Mouse (Mus musculus): Measurements from ENCODE around the gene Tnmd. TPM values are rescaled to one million over a fixed set of nuclear protein-coding genes. Genes with fewer than 3 reads are reported as not detected.

Tnmd gene
- polyA plus RNA-seq (2015; fragmentation: Nextera tagmentation; extraction: Ambion mirVana) = 1.4 and 2.8 TPM in 2 replicates

DNA sequence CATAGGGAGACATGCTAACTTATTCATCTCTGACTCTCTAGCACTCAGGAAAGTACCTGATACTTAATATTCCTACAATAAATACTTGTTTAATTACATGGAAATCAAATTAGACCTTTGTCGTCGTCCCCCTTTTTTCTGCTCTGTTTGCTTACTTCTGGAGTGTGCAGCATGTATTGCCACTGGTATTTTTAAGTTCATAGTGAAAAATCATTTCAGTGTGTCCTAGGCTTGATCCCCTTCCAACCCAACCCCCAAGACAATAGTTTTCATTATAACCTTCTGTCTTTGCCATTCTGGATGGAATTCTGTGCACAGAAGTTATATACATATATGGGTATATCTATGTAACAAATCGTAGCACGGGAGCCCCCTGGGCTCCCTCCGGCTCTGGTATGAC, at the start of gene Tnmd:
Gene Tnmd, plus strand, starts transcription at position 301 of the 400 bp plus-strand sequence.
- no peaks in the 10 kb centered on the region for H3K27me3 ChIP-seq (ENCODE audit: control insufficient read depth, insufficient read depth, low read depth, low read length)
- no peaks in the 10 kb centered on the region for H3K9me3 ChIP-seq (ENCODE audit: control insufficient read depth, low read length)
- no peak within 1 kb of the TSS for H3K4me2 ChIP-seq (ENCODE audit: low read depth, low read length)
- no peak within 1 kb of the TSS for H3K9ac ChIP-seq (ENCODE audit: low read length)
- 79% methylated on average over 5 of the region's 5 CpGs for WGBS
- no peak for ATAC-seq (ENCODE audit: low read depth)
- no peak within 1 kb of the TSS for H3K4me3 ChIP-seq (ENCODE audit: low read length)
- H3K36me3 ChIP-seq (ENCODE audit: control insufficient read depth, insufficient read depth, low read length) = no peaks in the 10 kb centered on the region
- no peaks in the 10 kb centered on the region for H3K4me1 ChIP-seq (replicated peaks; ENCODE audit: control insufficient read depth, insufficient read depth, low read length)
- H3K27ac ChIP-seq (ENCODE audit: low read length) = no peak within 1 kb of the TSS

DNA sequence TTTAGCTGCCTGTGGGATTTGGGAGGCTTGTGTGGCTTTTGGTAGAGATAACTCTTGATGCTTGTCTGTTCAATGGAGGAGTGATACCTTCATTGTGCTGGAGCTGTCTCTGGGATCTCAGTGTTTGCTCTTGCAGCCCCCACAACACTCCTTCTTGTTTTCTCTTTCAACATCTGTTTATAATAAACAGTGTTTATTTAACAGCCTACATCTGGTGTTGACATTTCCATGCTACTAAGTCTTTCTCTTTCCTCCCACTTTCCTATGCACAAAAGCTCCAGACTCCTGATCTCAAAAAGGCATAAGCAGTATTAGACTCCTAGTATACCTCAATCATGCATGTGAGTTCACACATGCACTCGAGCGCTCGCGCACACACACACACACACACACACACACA, 2.9 kb downstream of the Tnmd start:
- 98% methylated on average over 4 of the region's 4 CpGs for WGBS
- peak; percentile 38; the same call in 1 of the 2 replicates for ATAC-seq (ENCODE audit: low read depth)
- Histone ChIP-seq H3K9ac (ENCODE audit: low read length) (no peak overlapping the region), H3K27me3 (ENCODE audit: control insufficient read depth, insufficient read depth, low read depth, low read length) (no peaks in the 10 kb centered on the region), H3K4me3 (ENCODE audit: low read length) (no peak overlapping the region), H3K4me1 (replicated peaks; ENCODE audit: control insufficient read depth, insufficient read depth, low read length) (no peaks in the 10 kb centered on the region), H3K9me3 (ENCODE audit: control insufficient read depth, low read length) (no peaks in the 10 kb centered on the region), H3K27ac (ENCODE audit: low read length) (peak overlapping the region; percentile 69), H3K4me2 (ENCODE audit: low read depth, low read length) (no peak overlapping the region), H3K36me3 (ENCODE audit: control insufficient read depth, insufficient read depth, low read length) (no peaks in the 10 kb centered on the region)

DNA sequence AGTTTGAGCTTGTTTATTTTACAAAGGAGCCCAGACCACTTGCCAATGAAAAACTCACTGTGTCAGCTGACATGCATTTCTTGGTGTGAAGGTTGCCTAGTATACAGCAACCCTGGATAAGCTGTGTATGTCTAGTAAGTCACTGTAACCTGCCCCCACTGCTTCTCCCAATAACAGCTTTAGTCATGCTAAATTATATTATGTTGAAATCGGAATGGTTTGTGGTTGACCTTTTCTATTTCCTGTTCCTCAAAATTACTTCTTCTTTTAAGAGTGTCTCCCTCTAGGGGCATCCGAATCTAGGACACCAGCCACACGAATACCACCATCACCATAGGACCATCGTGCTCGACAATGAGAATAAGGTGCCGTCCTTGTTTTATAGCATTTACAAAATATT, 19.0 kb downstream of the Tnmd start:
- H3K27ac ChIP-seq (ENCODE audit: low read length) = no peak overlapping the region
- no peak overlapping the region for H3K9ac ChIP-seq (ENCODE audit: low read length)
- no peaks in the 10 kb centered on the region for H3K36me3 ChIP-seq (ENCODE audit: control insufficient read depth, insufficient read depth, low read length)
- no peaks in the 10 kb centered on the region for H3K9me3 ChIP-seq (ENCODE audit: control insufficient read depth, low read length)
- no peaks in the 10 kb centered on the region for H3K27me3 ChIP-seq (ENCODE audit: control insufficient read depth, insufficient read depth, low read depth, low read length)
- H3K4me1 ChIP-seq (replicated peaks; ENCODE audit: control insufficient read depth, insufficient read depth, low read length) = no peaks in the 10 kb centered on the region
- 87% methylated on average over 6 of the region's 6 CpGs for WGBS
- H3K4me3 ChIP-seq (ENCODE audit: low read length) = no peak overlapping the region
- no peak for ATAC-seq (ENCODE audit: low read depth)
- H3K4me2 ChIP-seq (ENCODE audit: low read depth, low read length) = no peak overlapping the region

- no peaks in the 10 kb centered on the region for H3K36me3 ChIP-seq (ENCODE audit: control insufficient read depth, insufficient read depth, low read length)
- no peak overlapping the region for H3K27ac ChIP-seq (ENCODE audit: low read length)
- H3K27me3 ChIP-seq (ENCODE audit: control insufficient read depth, insufficient read depth, low read depth, low read length) = no peaks in the 10 kb centered on the region
- no peak for ATAC-seq (ENCODE audit: low read depth)
- H3K9me3 ChIP-seq (ENCODE audit: control insufficient read depth, low read length) = no peaks in the 10 kb centered on the region
- no peak overlapping the region for H3K9ac ChIP-seq (ENCODE audit: low read length)
- H3K4me1 ChIP-seq (replicated peaks; ENCODE audit: control insufficient read depth, insufficient read depth, low read length) = no peaks in the 10 kb centered on the region
- H3K4me2 ChIP-seq (ENCODE audit: low read depth, low read length) = no peak overlapping the region
- no peak overlapping the region for H3K4me3 ChIP-seq (ENCODE audit: low read length)
- WGBS = 92% methylated on average over 3 of the region's 3 CpGs
These were observed 36.5 kb downstream of the Tnmd start for GRCm38 (mm10) chrX:133887308-133887707.

DNA sequence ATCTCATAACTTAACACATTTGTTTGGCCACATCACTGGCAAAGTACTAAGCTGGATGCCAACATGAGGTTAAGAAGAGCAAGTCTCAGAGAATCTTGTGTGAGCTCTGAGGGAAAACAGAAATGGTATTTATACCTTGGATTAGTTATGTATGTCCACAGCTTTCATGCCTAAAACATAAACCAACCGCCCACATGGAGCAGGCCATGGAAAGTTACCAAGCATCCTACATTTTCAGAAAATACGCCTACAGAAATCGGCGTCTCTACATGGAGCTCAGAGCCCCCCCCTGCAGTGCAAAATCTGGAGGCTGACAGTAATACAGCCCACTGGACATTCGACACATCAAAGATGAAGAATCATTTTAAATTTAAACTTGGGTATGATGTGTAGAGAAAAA, 37.3 kb downstream of the Tnmd start:
- H3K9ac ChIP-seq (ENCODE audit: low read length) = no peak overlapping the region
- no peaks in the 10 kb centered on the region for H3K36me3 ChIP-seq (ENCODE audit: control insufficient read depth, insufficient read depth, low read length)
- 82% methylated on average over 5 of the region's 5 CpGs for WGBS
- H3K4me1 ChIP-seq (replicated peaks; ENCODE audit: control insufficient read depth, insufficient read depth, low read length) = no peaks in the 10 kb centered on the region
- H3K27ac ChIP-seq (ENCODE audit: low read length) = no peak overlapping the region
- H3K27me3 ChIP-seq (ENCODE audit: control insufficient read depth, insufficient read depth, low read depth, low read length) = no peaks in the 10 kb centered on the region
- ATAC-seq (ENCODE audit: low read depth) = no peak
- H3K4me2 ChIP-seq (ENCODE audit: low read depth, low read length) = no peak overlapping the region
- H3K4me3 ChIP-seq (ENCODE audit: low read length) = no peak overlapping the region
- no peaks in the 10 kb centered on the region for H3K9me3 ChIP-seq (ENCODE audit: control insufficient read depth, low read length)

GRCm38 (mm10) chrX:133898014-133898542, 47.3 kb downstream of the Tnmd start, which contains the start of gene Tspan6:
Gene Tspan6, minus strand, starts transcription at chrX:133898429.
- 19% methylated on average over 33 of the region's 33 CpGs for WGBS
- ATAC-seq (ENCODE audit: low read depth) = peak; percentile 91
- H3K27ac ChIP-seq (ENCODE audit: low read length) = no peak within 1 kb of the TSS
- no peaks in the 10 kb centered on the region for H3K4me1 ChIP-seq (replicated peaks; ENCODE audit: control insufficient read depth, insufficient read depth, low read length)
- peak within 1 kb of the TSS; percentile 66 for H3K4me3 ChIP-seq (ENCODE audit: low read length)
- H3K27me3 ChIP-seq (ENCODE audit: control insufficient read depth, insufficient read depth, low read depth, low read length) = no peaks in the 10 kb centered on the region
- peak within 1 kb of the TSS; percentile 50 for H3K4me2 ChIP-seq (ENCODE audit: low read depth, low read length)
- H3K9me3 ChIP-seq (ENCODE audit: control insufficient read depth, low read length) = no peaks in the 10 kb centered on the region
- H3K9ac ChIP-seq (ENCODE audit: low read length) = peak within 1 kb of the TSS; percentile 80
- 0 out of 2 replicates have a peak, but pooled peaks cover 2% of the 10 kb centered on the region for H3K36me3 ChIP-seq (ENCODE audit: control insufficient read depth, insufficient read depth, low read length)

GRCm38 (mm10) chrX:133908261-133908660, 57.5 kb downstream of the Tnmd start, which contains the start of gene Srpx2:
Gene Srpx2, plus strand, starts transcription at chrX:133908426.
- Histone ChIP-seq H3K36me3 (ENCODE audit: control insufficient read depth, insufficient read depth, low read length) (no peaks in the 10 kb centered on the region), H3K9ac (ENCODE audit: low read length) (peak within 1 kb of the TSS; percentile 39), H3K4me2 (ENCODE audit: low read depth, low read length) (peak within 1 kb of the TSS; percentile 39), H3K9me3 (ENCODE audit: control insufficient read depth, low read length) (no peaks in the 10 kb centered on the region), H3K27ac (ENCODE audit: low read length) (0 out of 2 replicates have a peak within 1 kb of the TSS, but pooled peaks have one; percentile 12), H3K4me1 (replicated peaks; ENCODE audit: control insufficient read depth, insufficient read depth, low read length) (no peaks in the 10 kb centered on the region), H3K4me3 (ENCODE audit: low read length) (peak within 1 kb of the TSS; percentile 37), H3K27me3 (ENCODE audit: control insufficient read depth, insufficient read depth, low read depth, low read length) (no peaks in the 10 kb centered on the region)
- 28% methylated on average over 3 of the region's 3 CpGs for WGBS
- ATAC-seq (ENCODE audit: low read depth) = peak; percentile 45; the same call in 1 of the 2 replicates

GRCm38 (mm10) chrX:133911397-133912103, 60.8 kb downstream of the Tnmd start:
- H3K27me3 ChIP-seq (ENCODE audit: control insufficient read depth, insufficient read depth, low read depth, low read length) = no peaks in the 10 kb centered on the region
- H3K9ac ChIP-seq (ENCODE audit: low read length) = no peak overlapping the region
- H3K9me3 ChIP-seq (ENCODE audit: control insufficient read depth, low read length) = no peaks in the 10 kb centered on the region
- no peaks in the 10 kb centered on the region for H3K36me3 ChIP-seq (ENCODE audit: control insufficient read depth, insufficient read depth, low read length)
- no peaks in the 10 kb centered on the region for H3K4me1 ChIP-seq (replicated peaks; ENCODE audit: control insufficient read depth, insufficient read depth, low read length)
- WGBS = 38% methylated on average over 10 of the region's 10 CpGs
- peak; percentile 86 for ATAC-seq (ENCODE audit: low read depth)
- no peak overlapping the region for H3K4me3 ChIP-seq (ENCODE audit: low read length)
- H3K27ac ChIP-seq (ENCODE audit: low read length) = peak overlapping the region; percentile 85
- H3K4me2 ChIP-seq (ENCODE audit: low read depth, low read length) = 0 out of 2 replicates have a peak overlapping the region, but pooled peaks have one; percentile 3

DNA sequence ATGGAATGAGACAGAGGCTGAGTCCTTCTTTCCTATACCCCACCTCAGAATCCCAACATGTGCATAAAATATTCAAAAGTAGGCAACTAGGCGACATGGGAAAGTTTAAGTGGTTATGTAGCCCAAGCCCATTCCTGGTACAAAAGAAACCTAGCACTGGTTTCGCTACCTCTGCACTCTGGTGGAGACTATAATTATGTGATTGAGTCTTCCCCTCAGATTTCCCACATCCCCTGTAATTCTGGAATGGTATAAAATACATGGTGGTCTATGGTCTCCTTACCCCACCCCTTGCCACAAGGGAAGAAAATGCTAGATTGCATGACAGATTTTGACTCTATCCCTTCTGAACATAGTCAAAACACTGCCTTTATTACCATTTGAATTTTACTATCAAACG, 62.2 kb downstream of the Tnmd start:
- ATAC-seq (ENCODE audit: low read depth) = no peak
- no peaks in the 10 kb centered on the region for H3K36me3 ChIP-seq (ENCODE audit: control insufficient read depth, insufficient read depth, low read length)
- H3K4me3 ChIP-seq (ENCODE audit: low read length) = no peak overlapping the region
- no peak overlapping the region for H3K27ac ChIP-seq (ENCODE audit: low read length)
- no peak overlapping the region for H3K4me2 ChIP-seq (ENCODE audit: low read depth, low read length)
- H3K27me3 ChIP-seq (ENCODE audit: control insufficient read depth, insufficient read depth, low read depth, low read length) = no peaks in the 10 kb centered on the region
- H3K9ac ChIP-seq (ENCODE audit: low read length) = no peak overlapping the region
- no peaks in the 10 kb centered on the region for H3K4me1 ChIP-seq (replicated peaks; ENCODE audit: control insufficient read depth, insufficient read depth, low read length)
- 90% methylated on average over 3 of the region's 3 CpGs for WGBS
- H3K9me3 ChIP-seq (ENCODE audit: control insufficient read depth, low read length) = no peaks in the 10 kb centered on the region

Measured in lung, embryonic 16.5 days (tissue).